Mouse (Mus musculus) embryonic facial prominence, embryonic 14.5 days (tissue): ENCODE data around the gene Glce. TPM values are rescaled to one million over a fixed set of nuclear protein-coding genes. Genes with fewer than 3 reads are reported as not detected.

Experiments used
- ATAC-seq: fragments of 200-750 bp; cut with Nextera tagmentation; 2 replicates; pipeline ENCODE4 v1.8.0; 2017; ENCODE audit warnings: low read depth, moderate number of reproducible peaks, moderate TSS enrichment
- DNase-seq: peaks from one replicate; pipeline ENCODE4 v3.0.0-alpha.2; 2015; ENCODE audit warnings: low spot score
- H3K27ac ChIP-seq: fragments of 300-500 bp; sonication (generic); replicated peaks from 2 replicates; pipeline ENCODE4 v1.5.1; 2014; ENCODE audit warnings: low read depth, mild to moderate bottlenecking, low read length, moderate library complexity
- H3K27me3 ChIP-seq: fragments of 300-500 bp; sonication (generic); replicated peaks from 2 replicates; pipeline ENCODE4 v1.6.1; 2014; ENCODE audit warnings: low read length; ENCODE audit not compliant: control insufficient read depth, insufficient read depth
- H3K36me3 ChIP-seq: fragments of 300-500 bp; sonication (generic); 2 replicates; pipeline ENCODE4 v1.6.1; 2014; ENCODE audit warnings: low read length, mixed read lengths; ENCODE audit not compliant: control insufficient read depth, insufficient read depth
- H3K4me1 ChIP-seq: fragments of 300-500 bp; sonication (generic); 2 replicates; pipeline ENCODE4 v1.6.1; 2014; ENCODE audit warnings: antibody characterized with exemption, low read length; ENCODE audit not compliant: control insufficient read depth, insufficient read depth
- H3K4me2 ChIP-seq: fragments of 300-500 bp; sonication (generic); 2 replicates; pipeline ENCODE4 v1.6.1; 2014; ENCODE audit warnings: low read depth, mild to moderate bottlenecking, low read length, moderate library complexity, mixed read lengths
- H3K4me3 ChIP-seq: fragments of 300-500 bp; sonication (generic); 2 replicates; pipeline ENCODE4 v1.5.1; 2014; ENCODE audit warnings: low read depth, mild to moderate bottlenecking, low read length
- H3K9ac ChIP-seq: fragments of 300-500 bp; sonication (generic); 2 replicates; pipeline ENCODE4 v1.6.1; 2014; ENCODE audit warnings: low read depth, mild to moderate bottlenecking, low read length, moderate library complexity, mixed read lengths
- H3K9me3 ChIP-seq: fragments of 300-500 bp; sonication (generic); 2 replicates; pipeline ENCODE4 v1.6.1; 2016; ENCODE audit warnings: low read length; ENCODE audit not compliant: control insufficient read depth
- WGBS: fragments of 180-500 bp; shearing (Covaris S2); extraction: QIAGEN DNeasy Blood & Tissue Kit; methylation state at CpG from one replicate; pipeline ENCODE4 v1.1.7; 2014; 5-methylcytosine and 5-hydroxymethylcytosine counted together
- polyA plus RNA-seq: library from polyadenylated mRNA; unstranded; fragments of >200 nt; fragmentation: Nextera tagmentation; extraction: Ambion mirVana; gene quantifications from 2 replicates; pipeline ENCODE4 v1.2.1, GENCODE M21; 2014

The Glce gene
- polyA plus RNA-seq, 1 experiment from 2014 or later: 30.1 TPM

GRCm38 (mm10) chr9:62132005-62132782 lies 9.7 kb upstream of the Glce start:
- Histone ChIP-seq H3K27ac (peak overlapping the region; percentile 79), H3K4me1 (peaks cover 16% of the 10 kb centered on the region; the same call in 1 of the 2 replicates), H3K4me3 (no peak overlapping the region), H3K27me3 (no peaks in the 10 kb centered on the region), H3K36me3 (no peaks in the 10 kb centered on the region), H3K4me2 (no peak overlapping the region; the same call in 1 of the 2 replicates), H3K9me3 (0 out of 2 replicates have a peak, but pooled peaks cover 3% of the 10 kb centered on the region), H3K9ac (no peak overlapping the region)
- WGBS: 33% methylated on average over 4 of the region's 4 CpGs
- ATAC-seq (peak; percentile 74), DNase-seq (peak; percentile 80)

GRCm38 (mm10) chr9:62130746-62131145 lies 8.3 kb upstream of the Glce start:
- DNase-seq (no peak), ATAC-seq (no peak)
- 85% methylated on average over 5 of the region's 5 CpGs for WGBS

GRCm38 (mm10) chr9:62128056-62128455 lies 5.6 kb upstream of the Glce start:
- no peak overlapping the region for H3K4me3 ChIP-seq
- no peaks in the 10 kb centered on the region for H3K9me3 ChIP-seq
- ATAC-seq (no peak), DNase-seq (no peak)
- no peaks in the 10 kb centered on the region for H3K36me3 ChIP-seq
- no peaks in the 10 kb centered on the region for H3K27me3 ChIP-seq
- H3K4me2 ChIP-seq: no peak overlapping the region
- peaks cover 15% of the 10 kb centered on the region for H3K4me1 ChIP-seq
- H3K9ac ChIP-seq: no peak overlapping the region
- no peak overlapping the region for H3K27ac ChIP-seq
- 76% methylated on average over 2 of the region's 2 CpGs for WGBS

More at GRCm38 (mm10) chr9:62130746-62131145, 8.3 kb upstream of the Glce start:
- H3K27ac ChIP-seq: no peak overlapping the region
- H3K4me2 ChIP-seq: no peak overlapping the region
- H3K4me3 ChIP-seq: no peak overlapping the region
- H3K9ac ChIP-seq: no peak overlapping the region
- H3K27me3 ChIP-seq: no peaks in the 10 kb centered on the region
- 0 out of 2 replicates have a peak, but pooled peaks cover 3% of the 10 kb centered on the region for H3K9me3 ChIP-seq
- no peaks in the 10 kb centered on the region for H3K36me3 ChIP-seq
- peaks cover 9% of the 10 kb centered on the region; the same call in 1 of the 2 replicates for H3K4me1 ChIP-seq

- no peak overlapping the region for H3K4me2 ChIP-seq
- no peak for ATAC-seq
- H3K27me3 ChIP-seq: no peaks in the 10 kb centered on the region
- no peaks in the 10 kb centered on the region for H3K36me3 ChIP-seq
- H3K4me1 ChIP-seq: peaks cover 10% of the 10 kb centered on the region
- WGBS: 78% methylated on average over 5 of the region's 5 CpGs
- no peak for DNase-seq
- H3K4me3 ChIP-seq: no peak overlapping the region
- H3K27ac ChIP-seq: no peak overlapping the region
- H3K9ac ChIP-seq: no peak overlapping the region
- H3K9me3 ChIP-seq: no peaks in the 10 kb centered on the region
Observed at GRCm38 (mm10) chr9:62125986-62126575, 3.6 kb upstream of the Glce start.

GRCm38 (mm10) chr9:62124266-62124665 lies 1.8 kb upstream of the Glce start:
- WGBS: 57% methylated on average over 1 of the region's 1 CpGs
- Histone ChIP-seq H3K9me3 (no peaks in the 10 kb centered on the region), H3K4me1 (peaks cover 12% of the 10 kb centered on the region), H3K27ac (no peak overlapping the region), H3K27me3 (no peaks in the 10 kb centered on the region), H3K36me3 (no peaks in the 10 kb centered on the region), H3K4me2 (no peak overlapping the region), H3K4me3 (no peak overlapping the region), H3K9ac (no peak overlapping the region)
- ATAC-seq (no peak), DNase-seq (no peak)

GRCm38 (mm10) chr9:62123496-62123895 lies 1.0 kb upstream of the Glce start:
- peak overlapping the region; percentile 59 for H3K9ac ChIP-seq
- ATAC-seq (no peak), DNase-seq (no peak)
- no peaks in the 10 kb centered on the region for H3K9me3 ChIP-seq
- WGBS: 50% methylated on average over 3 of the region's 3 CpGs
- peaks cover 12% of the 10 kb centered on the region for H3K4me1 ChIP-seq
- peak overlapping the region; percentile 94 for H3K4me3 ChIP-seq
- H3K36me3 ChIP-seq: no peaks in the 10 kb centered on the region
- H3K27ac ChIP-seq: peak overlapping the region; percentile 66; the same call in 1 of the 2 replicates
- no peaks in the 10 kb centered on the region for H3K27me3 ChIP-seq
- peak overlapping the region; percentile 55 for H3K4me2 ChIP-seq

- ATAC-seq (peak; percentile 8), DNase-seq (peak; percentile 23)
- Histone ChIP-seq H3K4me3 (peak overlapping the region; percentile 94), H3K27ac (peak overlapping the region; percentile 95), H3K4me1 (peaks cover 12% of the 10 kb centered on the region), H3K9me3 (no peaks in the 10 kb centered on the region), H3K27me3 (no peaks in the 10 kb centered on the region), H3K36me3 (no peaks in the 10 kb centered on the region), H3K4me2 (peak overlapping the region; percentile 91), H3K9ac (peak overlapping the region; percentile 97)
- under 1% methylated on average over 49 of the region's 59 CpGs for WGBS
Observed at GRCm38 (mm10) chr9:62121551-62122447, 656 bp downstream of the Glce start.

GRCm38 (mm10) chr9:62118754-62119153 lies 3.7 kb downstream of the Glce start:
- no peaks in the 10 kb centered on the region for H3K9me3 ChIP-seq

More at GRCm38 (mm10) chr9:62118754-62119153, 3.7 kb downstream of the Glce start:
- H3K4me2 ChIP-seq: no peak overlapping the region
- no peak for DNase-seq
- H3K9ac ChIP-seq: no peak overlapping the region
- 23% methylated on average over 3 of the region's 3 CpGs for WGBS
- no peaks in the 10 kb centered on the region for H3K36me3 ChIP-seq
- H3K4me3 ChIP-seq: no peak overlapping the region
- H3K4me1 ChIP-seq: peaks cover 12% of the 10 kb centered on the region
- no peaks in the 10 kb centered on the region for H3K27me3 ChIP-seq
- no peak for ATAC-seq
- no peak overlapping the region for H3K27ac ChIP-seq
